Mouse (Mus musculus): Measurements from ENCODE around the gene Atrnl1.

DNA sequence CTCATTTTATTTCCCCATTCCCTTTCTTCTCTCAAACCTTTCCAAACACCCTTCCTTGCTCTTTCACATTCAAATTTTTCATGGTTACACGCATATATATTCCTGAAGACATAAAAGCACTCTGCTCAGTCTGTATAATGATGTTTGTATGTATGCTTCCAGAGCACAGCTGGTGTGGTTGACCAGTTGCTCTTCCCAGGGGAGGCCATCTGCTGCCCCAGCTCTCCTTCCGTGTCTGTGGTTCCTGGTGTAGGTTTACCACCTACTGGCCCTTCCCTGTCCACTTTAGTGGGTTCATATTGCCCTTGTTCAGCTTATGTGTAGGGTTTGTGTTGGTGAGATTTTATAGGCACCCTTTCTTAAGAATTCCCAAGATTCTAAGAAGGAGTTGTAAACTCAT is 197.5 kb downstream of the Atrnl1 start:
- TF ChIP-seq CTCF (IDR thresholded peaks at IDR 0.05; ENCODE audit: extremely low read depth, insufficient read length, insufficient replicate concordance, low read depth, low read length) (no peak), POLR2A (IDR thresholded peaks at IDR 0.05; ENCODE audit: low read depth, low read length) (no peak)

Data from small intestine, adult 2 months (tissue).